Mouse (Mus musculus) ES-E14 (cell line): ENCODE measurements around the gene Ubxn10. TPM values are rescaled to one million over a fixed set of nuclear protein-coding genes. Genes with fewer than 3 reads are reported as not detected.

Experiments
- DNase-seq: peaks from one replicate; pipeline ENCODE4 v3.0.0-alpha.2; 2013; ENCODE audit warnings: low read depth, low spot score
- H3K27ac ChIP-seq: 2 replicates; pipeline ENCODE4 v1.5.1; 2012; ENCODE audit warnings: low read depth, mild to moderate bottlenecking, low read length, moderate library complexity, mixed read lengths; ENCODE audit not compliant: poor library complexity, insufficient read depth, severe bottlenecking
- H3K36me3 ChIP-seq: 2 replicates; pipeline ENCODE4 v1.6.1; 2012; ENCODE audit warnings: mild to moderate bottlenecking, low read length, moderate library complexity, mixed read lengths; ENCODE audit not compliant: control insufficient read depth, poor library complexity, insufficient read depth, severe bottlenecking
- H3K4me1 ChIP-seq, 2 experiments: fragments of 150-350 bp in 1 of 2; sonication (generic) in 1 of 2; 2 replicates each; pipeline ENCODE4 v1.6.1; 2012; ENCODE audit warnings: low read length in 2 of 2, mild to moderate bottlenecking in 1 of 2, mixed read lengths in 1 of 2; ENCODE audit not compliant: control insufficient read depth in 2 of 2, insufficient read depth in 2 of 2, poor library complexity in 1 of 2
- H3K4me3 ChIP-seq, 2 experiments: fragments of 150-350 bp in 1 of 2; sonication (generic) in 1 of 2; 2 replicates each; pipeline ENCODE4 v1.5.1; 2012; ENCODE audit warnings: low read length in 2 of 2, low read depth in 1 of 2, mild to moderate bottlenecking in 1 of 2, mixed read lengths in 1 of 2; ENCODE audit not compliant: insufficient read depth in 1 of 2, poor library complexity in 1 of 2, severe bottlenecking in 1 of 2
- H3K9ac ChIP-seq: 2 replicates; pipeline ENCODE4 v1.6.1; 2012; ENCODE audit warnings: low read depth, mild to moderate bottlenecking, low read length, mixed read lengths; ENCODE audit not compliant: poor library complexity, insufficient read depth, severe bottlenecking
- H3K9me3 ChIP-seq: fragments of 150-350 bp; sonication (generic); 2 replicates; pipeline ENCODE4 v1.6.1; 2012; ENCODE audit warnings: low read depth, mild to moderate bottlenecking, low read length; ENCODE audit not compliant: control insufficient read depth, insufficient read depth
- CHD2 ChIP-seq: IDR thresholded peaks from 2 replicates; pipeline ENCODE4 v1.6.1; 2014; ENCODE audit warnings: mild to moderate bottlenecking, low read depth, low read length, inconsistent platforms
- HCFC1 ChIP-seq: IDR thresholded peaks from 2 replicates; pipeline ENCODE4 v1.6.1; 2012; ENCODE audit warnings: low read length, inconsistent platforms, borderline replicate concordance; ENCODE audit not compliant: insufficient read depth
- MAFK ChIP-seq: IDR thresholded peaks from 2 replicates; pipeline ENCODE4 v1.6.1; 2014; ENCODE audit warnings: mild to moderate bottlenecking, low read depth, low read length, inconsistent platforms; ENCODE audit not compliant: insufficient read depth
- ZC3H11A ChIP-seq: IDR thresholded peaks from 2 replicates; pipeline ENCODE4 v1.6.1; 2012; ENCODE audit warnings: low read depth, mild to moderate bottlenecking, inconsistent platforms, low read length, borderline replicate concordance
- ZNF384 ChIP-seq: IDR thresholded peaks from 2 replicates; pipeline ENCODE4 v1.6.1; 2012; ENCODE audit warnings: low read depth, low read length, inconsistent platforms
- in situ Hi-C, 2 experiments: fragments of 600-800 bp; cut with MboI; formaldehyde crosslinking; loops; one replicate each; pipeline ENCODE4 v1.15.1; 2025; ENCODE audit warnings: low sequenced_read_pairs in 2 of 2, inconsistent platforms in 1 of 2; ENCODE audit not compliant: unreplicated experiment in 2 of 2
- total RNA-seq: library from RNA; depleted of rRNA; stranded (reverse); fragments of 300-350 nt; gene quantifications from 2 replicates; pipeline ENCODE4 v1.2.3, GENCODE M21; 2012; rRNA removed

Ubxn10 gene
- 1.1 and 2.3 TPM in 2 replicates for total RNA-seq

DNA sequence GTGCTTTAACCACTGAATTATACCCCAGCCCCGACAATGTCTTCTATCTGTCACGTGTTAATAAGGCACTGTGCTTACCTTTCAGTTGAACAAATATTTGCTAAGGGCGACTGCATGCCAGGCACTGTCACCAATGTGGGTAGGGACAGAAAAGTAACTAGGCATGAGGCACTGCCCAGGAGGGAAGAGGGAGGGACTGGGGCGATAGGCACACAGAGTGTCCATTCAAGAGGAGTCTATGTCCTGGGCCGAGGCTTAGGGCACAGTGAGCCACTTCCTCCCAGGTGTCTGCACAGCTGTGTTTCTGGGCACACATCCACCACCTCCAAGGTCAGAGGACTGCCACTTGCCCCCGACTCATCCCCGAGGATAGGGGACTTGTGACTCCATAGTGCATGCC is at the start of gene Ubxn10:
TSS of gene Ubxn10 (minus strand) at position 137 of the 400 bp plus-strand sequence.
- in situ Hi-C loops = no loop called here
- H3K27ac ChIP-seq = no peak within 1 kb of the TSS
- H3K9ac ChIP-seq = no peak within 1 kb of the TSS
- no peaks in the 10 kb centered on the region for H3K9me3 ChIP-seq
- H3K4me3 ChIP-seq = no peak within 1 kb of the TSS
- DNase-seq = no peak
- H3K4me1 ChIP-seq = peaks cover 0 to 9% of the 10 kb centered on the region in 2 experiments; a peak in 1 of 4 replicates
- TF ChIP-seq HCFC1 (no peak), ZNF384 (no peak)
- H3K36me3 ChIP-seq = no peaks in the 10 kb centered on the region

DNA sequence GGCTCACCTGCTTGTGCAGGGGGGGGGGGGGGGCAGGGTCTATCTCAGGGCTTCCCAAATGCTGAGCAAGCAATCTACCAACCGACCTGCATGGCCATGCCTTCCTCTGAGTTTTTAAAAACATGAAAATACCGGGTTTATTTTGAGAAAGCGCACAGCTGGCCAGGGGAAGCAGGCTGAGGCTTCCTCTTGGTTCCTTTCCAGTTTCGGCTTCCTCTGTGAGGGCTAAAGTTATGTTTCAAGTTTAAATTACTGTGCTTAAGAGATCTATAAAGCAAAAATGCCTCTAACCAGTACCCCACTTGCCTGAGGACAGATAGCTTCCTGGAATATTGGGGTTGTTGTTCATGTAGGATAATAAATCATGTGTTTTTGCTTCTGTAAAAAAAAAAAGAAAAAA is 49.2 kb upstream of the Ubxn10 start:
- H3K9me3 ChIP-seq = no peaks in the 10 kb centered on the region
- no peak for DNase-seq
- H3K27ac ChIP-seq = no peak overlapping the region
- TF ChIP-seq CHD2 (no peak), ZNF384 (no peak), HCFC1 (no peak), MAFK (no peak), ZC3H11A (no peak)
- H3K36me3 ChIP-seq = no peaks in the 10 kb centered on the region
- in situ Hi-C loops = no loop called here
- peaks cover 0 to 3% of the 10 kb centered on the region in 2 experiments; a peak in 1 of 4 replicates for H3K4me1 ChIP-seq
- no peak overlapping the region for H3K9ac ChIP-seq
- no peak overlapping the region for H3K4me3 ChIP-seq

DNA sequence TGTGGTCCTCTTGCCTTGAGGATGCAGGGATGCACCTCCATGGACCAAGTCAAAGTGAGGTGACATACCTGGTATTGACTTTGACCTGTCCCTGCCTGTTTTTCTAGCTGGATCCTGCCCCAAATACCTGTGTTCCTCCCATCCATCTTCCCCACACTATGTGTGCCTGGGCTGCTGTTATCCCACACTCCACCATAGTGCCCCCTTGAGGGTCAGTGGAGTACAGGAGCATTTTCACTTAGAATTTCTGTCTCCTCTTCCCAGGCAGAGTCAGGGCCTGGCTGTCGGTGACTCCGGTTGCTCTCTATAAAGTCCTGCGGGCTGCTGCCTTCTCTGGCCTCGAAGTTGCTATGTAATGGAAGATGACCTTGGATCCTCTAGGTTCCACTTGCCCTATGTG is 48.8 kb upstream of the Ubxn10 start:
- DNase-seq = no peak
- Histone ChIP-seq H3K4me1 (peaks cover 0 to 3% of the 10 kb centered on the region in 2 experiments; a peak in 1 of 4 replicates), H3K9ac (no peak overlapping the region), H3K4me3 (no peak overlapping the region), H3K27ac (no peak overlapping the region), H3K9me3 (no peaks in the 10 kb centered on the region), H3K36me3 (no peaks in the 10 kb centered on the region)
- in situ Hi-C loops = no loop called here
- TF ChIP-seq MAFK (no peak), HCFC1 (no peak), ZC3H11A (no peak), ZNF384 (no peak), CHD2 (no peak)

DNA sequence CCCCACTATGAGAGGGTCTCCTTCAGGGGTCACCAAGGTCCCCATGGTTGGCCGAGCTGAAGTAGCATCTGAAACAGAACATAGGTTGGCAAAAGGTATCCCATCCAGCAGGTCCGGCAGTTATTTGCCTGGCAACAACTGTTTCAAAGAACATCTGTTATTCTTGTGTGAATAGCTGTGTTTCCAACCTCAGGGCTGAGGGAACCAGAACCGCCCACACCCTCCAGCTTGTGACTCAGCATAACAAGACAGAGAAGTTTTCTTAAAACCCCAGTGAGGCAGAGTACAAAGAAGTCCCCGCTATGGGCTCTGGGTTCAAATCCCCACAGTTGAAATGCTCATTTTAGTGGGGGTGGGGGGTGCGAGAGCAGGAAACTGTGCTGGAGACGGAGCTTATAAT is 45.1 kb upstream of the Ubxn10 start:
- Histone ChIP-seq H3K4me1 (0 out of 4 replicates have a peak, but pooled peaks cover 0 to 2% of the 10 kb centered on the region in 2 experiments), H3K9me3 (no peaks in the 10 kb centered on the region)
- in situ Hi-C loops = no loop called here

DNA sequence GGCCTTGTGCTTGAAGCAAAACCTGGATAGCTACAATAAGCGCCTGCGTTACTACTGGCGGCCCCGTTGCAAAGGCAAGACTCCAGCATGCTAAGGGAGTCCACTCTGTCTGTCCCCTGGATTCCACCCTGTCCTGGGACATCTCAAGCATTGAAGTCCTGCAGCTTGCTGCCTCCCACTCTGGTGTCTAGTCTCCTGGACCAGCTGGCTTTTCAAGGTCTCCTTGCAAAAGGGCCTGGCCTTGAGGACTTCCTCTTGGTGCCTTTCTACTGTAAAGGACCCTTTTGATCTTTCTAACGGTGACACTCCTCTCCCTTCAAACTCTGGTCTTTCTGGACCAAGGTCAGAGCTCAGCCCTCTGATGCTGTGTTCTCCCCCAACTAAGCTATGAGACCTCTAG is 43.3 kb upstream of the Ubxn10 start:
- no peaks in the 10 kb centered on the region for H3K36me3 ChIP-seq
- H3K4me1 ChIP-seq = no peaks in the 10 kb centered on the region
- in situ Hi-C loops = no loop called here
- H3K9me3 ChIP-seq = no peaks in the 10 kb centered on the region
- TF ChIP-seq CHD2 (no peak), ZC3H11A (no peak), HCFC1 (no peak), ZNF384 (no peak), MAFK (no peak)
- H3K9ac ChIP-seq = no peak overlapping the region
- H3K4me3 ChIP-seq = no peak overlapping the region
- no peak overlapping the region for H3K27ac ChIP-seq
- DNase-seq = no peak

More for the DNA sequence above, 45.1 kb upstream of the Ubxn10 start:
- H3K9ac ChIP-seq = no peak overlapping the region
- DNase-seq = no peak
- no peak overlapping the region for H3K27ac ChIP-seq
- no peaks in the 10 kb centered on the region for H3K36me3 ChIP-seq
- no peak for TF ChIP-seq HCFC1
- TF ChIP-seq MAFK = peak; percentile 28; the same call in 1 of the 2 replicates
- no peak for TF ChIP-seq ZC3H11A
- no peak overlapping the region for H3K4me3 ChIP-seq
